Mouse (Mus musculus): Measurements from ENCODE around the gene Psmc2.

Psmc2 gene

GRCm38 (mm10) chr5:21810924-21811323 is 25.8 kb downstream of the Psmc2 start:
- DNase-seq = no peak

- DNase-seq = no peak
Measured at GRCm38 (mm10) chr5:21813994-21814393, 28.9 kb downstream of the Psmc2 start.

- no peak for DNase-seq
Measured at GRCm38 (mm10) chr5:21826370-21826769, 41.3 kb downstream of the Psmc2 start.

- DNase-seq = no peak
Measured at GRCm38 (mm10) chr5:21827643-21828042, 42.6 kb downstream of the Psmc2 start.

- DNase-seq = peak; percentile 70
Measured at GRCm38 (mm10) chr5:21828855-21829254, 43.8 kb downstream of the Psmc2 start.

- no peak for DNase-seq
Measured at GRCm38 (mm10) chr5:21831761-21832160, 46.7 kb downstream of the Psmc2 start.

- no peak for DNase-seq
Measured at GRCm38 (mm10) chr5:21844676-21845075, 59.6 kb downstream of the Psmc2 start.

GRCm38 (mm10) chr5:21846616-21847290 is 61.7 kb downstream of the Psmc2 start:
- no peak for DNase-seq

- no peak for DNase-seq
Measured at GRCm38 (mm10) chr5:21847438-21847837, 62.4 kb downstream of the Psmc2 start.

GRCm38 (mm10) chr5:21851679-21852340 is 66.7 kb downstream of the Psmc2 start:
- DNase-seq = peak; percentile 41
